Mouse (Mus musculus): ENCODE data around the gene Rbpj.

DNA sequence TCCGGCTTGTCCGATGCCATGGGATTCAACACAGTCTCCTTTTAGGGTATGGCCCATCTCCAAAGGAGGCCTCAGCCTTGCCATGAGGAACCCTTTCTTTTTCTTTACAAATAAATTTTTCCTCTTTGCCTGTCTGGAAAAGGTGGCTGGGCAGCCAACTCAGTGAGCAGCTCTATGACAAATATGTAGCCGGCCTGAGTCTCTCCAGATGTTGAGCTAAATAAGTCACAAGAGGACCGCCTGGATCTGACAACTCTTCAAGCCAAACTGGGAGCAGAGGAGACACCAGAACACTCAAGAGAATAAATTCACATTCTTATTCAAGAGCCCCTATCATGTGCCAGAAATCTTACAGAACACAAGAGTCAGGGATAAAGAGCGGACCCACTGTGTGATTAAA, 10.5 kb upstream of the Rbpj start:
- TF ChIP-seq CTCF (IDR thresholded peaks at IDR 0.05; ENCODE audit: low read depth) (no peak), EP300 (IDR thresholded peaks at IDR 0.05; ENCODE audit: low read depth) (no peak)
